Mouse (Mus musculus): ENCODE data around the gene Tagln2.

DNA sequence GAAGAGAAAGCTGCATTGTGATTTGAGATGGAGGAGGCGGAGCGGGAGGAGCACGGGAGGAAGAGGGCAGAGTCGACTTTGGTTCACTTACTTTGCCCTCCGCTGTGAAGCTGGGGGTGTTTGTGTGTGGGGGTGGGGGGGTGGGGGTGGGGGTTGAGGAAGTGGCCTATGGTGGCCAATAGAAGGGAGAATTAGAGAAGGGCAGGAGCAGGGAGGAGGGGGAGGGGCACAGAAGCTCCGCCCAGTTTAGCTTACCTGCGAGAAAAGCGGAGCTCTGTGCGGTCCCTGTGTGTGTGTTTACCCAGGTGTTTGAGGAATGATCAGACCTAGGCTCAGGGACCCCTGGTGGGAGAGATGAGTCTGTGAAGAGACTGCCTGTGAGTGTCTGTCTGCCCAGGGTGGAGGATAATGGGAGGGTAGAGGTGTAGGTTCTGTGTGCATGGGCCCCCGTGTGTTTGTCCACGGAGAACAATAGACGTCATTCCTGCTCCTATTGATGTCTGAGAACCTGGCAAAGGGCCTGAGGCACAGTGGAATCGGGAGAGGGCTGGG lies 10.7 kb downstream of the Tagln2 start:
- TF ChIP-seq TBP (IDR thresholded peaks at IDR 0.05; ENCODE audit: low read depth, low read length) (no peak), GABPA (IDR thresholded peaks at IDR 0.05; ENCODE audit: low read depth, low read length) (no peak), CTCF (IDR thresholded peaks at IDR 0.05 in 2 of 3, conservative IDR thresholded peaks at IDR 0.05 in 1 of 3; ENCODE audit: control insufficient read depth in 1 of 3, insufficient read depth in 1 of 3, low read depth in 2 of 3, low read length in 3 of 3, poor library complexity in 1 of 3, severe bottlenecking in 1 of 3) (no peak)

Data from MEL (cell line).